Comparison of ENCODE assay signal across 12 mouse cellular contexts in the genomic region with DNA sequence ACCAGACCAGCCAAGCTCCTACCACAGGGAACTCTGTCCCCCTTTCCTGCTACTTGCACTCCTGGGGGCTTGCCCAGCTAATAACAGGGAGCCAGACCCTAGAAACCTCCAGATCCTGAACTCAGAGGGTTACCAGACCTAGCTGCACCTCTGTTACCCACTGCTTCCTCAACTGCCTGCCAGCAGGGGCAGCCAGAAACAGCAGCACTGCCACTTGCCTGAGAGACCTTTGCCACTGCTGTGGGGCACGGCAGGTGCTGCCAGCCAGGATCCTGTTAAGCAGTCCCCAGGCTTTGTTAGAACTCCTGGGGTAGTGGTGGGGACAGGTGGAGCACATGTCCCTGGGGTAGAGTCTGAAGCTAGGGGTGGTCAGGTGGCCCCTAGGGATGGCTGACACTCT. TPM values are rescaled to one million over a fixed set of nuclear protein-coding genes. Genes with fewer than 3 reads are reported as not detected.
DNase-seq lines count a peak whose midpoint lies in the region; ATAC-seq and TF ChIP-seq lines count a peak whose summit lies in the region.
"Had no signal": no experiment of that assay in that cellular context is flagged by ENCODE, and none has a peak within 500 bp of the region (broad histone marks: within the 10 kb centered on the region; RNA-seq: fewer than 3 reads in every experiment).

No protein-coding gene starts in this region.

- intact Hi-C loops in heart, postnatal 36 days (cut with DNase I): no loop called here

- H3K4me2 ChIP-seq in forebrain, embryonic 13.5 days: no peak overlapping the region
- no peak overlapping the region for H3K4me2 ChIP-seq in heart, embryonic 16.5 days (ENCODE audit: low read depth, low read length)
- H3K4me2 ChIP-seq in CH12.LX (ENCODE audit: insufficient read depth, low read depth, poor library complexity, severe bottlenecking): peak overlapping the region; percentile 46

- TF ChIP-seq RAD21 in CH12.LX (IDR thresholded peaks at IDR 0.05; ENCODE audit: low read depth, low read length): no peak

- H3K4me3 ChIP-seq in forebrain, embryonic 10.5 days: no peak overlapping the region
- H3K4me3 ChIP-seq in forebrain, embryonic 13.5 days: no peak overlapping the region
- no peak overlapping the region for H3K4me3 ChIP-seq in heart, embryonic 16.5 days (ENCODE audit: low read length)
- no peak overlapping the region for H3K4me3 ChIP-seq in CH12.LX (replicated peaks in 1 of 3; ENCODE audit: low read depth in 2 of 3, low read length in 2 of 3, poor library complexity in 1 of 3)
- no peak overlapping the region for H3K4me3 ChIP-seq in limb, embryonic 10.5 days
- H3K4me3 ChIP-seq: erythroblast, embryonic 14.5 days had no signal

- no peaks in the 10 kb centered on the region for H3K27me3 ChIP-seq in forebrain, embryonic 10.5 days (ENCODE audit: poor library complexity, severe bottlenecking)
- no peaks in the 10 kb centered on the region for H3K27me3 ChIP-seq in forebrain, embryonic 13.5 days
- no peaks in the 10 kb centered on the region for H3K27me3 ChIP-seq in heart, embryonic 16.5 days (ENCODE audit: control insufficient read depth, insufficient read depth, low read length)
- H3K27me3 ChIP-seq in CH12.LX (replicated peaks): no peaks in the 10 kb centered on the region
- H3K27me3 ChIP-seq in limb, embryonic 10.5 days (ENCODE audit: low read depth, poor library complexity, severe bottlenecking): no peaks in the 10 kb centered on the region

- peak overlapping the region; percentile 54 for H3K27ac ChIP-seq in forebrain, embryonic 10.5 days
- no peak overlapping the region for H3K27ac ChIP-seq in forebrain, embryonic 13.5 days
- peak overlapping the region; percentile 69 for H3K27ac ChIP-seq in heart, embryonic 16.5 days (ENCODE audit: low read length)
- peak overlapping the region; percentile 85 for H3K27ac ChIP-seq in CH12.LX (ENCODE audit: insufficient read depth, low read depth)
- H3K27ac ChIP-seq in limb, embryonic 10.5 days: peak overlapping the region; percentile 38

- TF ChIP-seq EP300 in CH12.LX (IDR thresholded peaks at IDR 0.05; ENCODE audit: low read length): no peak

- H3K79me2 ChIP-seq in CH12.LX (replicated peaks; ENCODE audit: control insufficient read depth, extremely low read depth, insufficient read depth, poor library complexity, severe bottlenecking): peaks cover 7% of the 10 kb centered on the region

- H3K9ac ChIP-seq in forebrain, embryonic 13.5 days: no peak overlapping the region
- peak overlapping the region; percentile 42; the same call in 1 of the 2 replicates for H3K9ac ChIP-seq in heart, embryonic 16.5 days (ENCODE audit: low read length)
- peak overlapping the region; percentile 1; the same call in 1 of the 2 replicates for H3K9ac ChIP-seq in CH12.LX (ENCODE audit: insufficient read depth, low read depth)
- H3K9ac ChIP-seq: forebrain, postnatal 0 days; liver, postnatal 0 days had no signal

- no peak for TF ChIP-seq POLR2A in CH12.LX (IDR thresholded peaks at IDR 0.05; ENCODE audit: low read depth, low read length)

- peaks cover 85% of the 10 kb centered on the region for H3K4me1 ChIP-seq in forebrain, embryonic 10.5 days
- peaks cover 57% of the 10 kb centered on the region for H3K4me1 ChIP-seq in forebrain, embryonic 13.5 days
- peaks cover 60% of the 10 kb centered on the region for H3K4me1 ChIP-seq in heart, embryonic 16.5 days (ENCODE audit: control insufficient read depth, insufficient read depth, low read length)
- H3K4me1 ChIP-seq in CH12.LX (ENCODE audit: control insufficient read depth in 1 of 2, insufficient read depth in 2 of 2): peaks cover 65 to 99% of the 10 kb centered on the region in 2 experiments
- peaks cover 47% of the 10 kb centered on the region for H3K4me1 ChIP-seq in limb, embryonic 10.5 days

- 88% methylated on average over 1 of the region's 1 CpGs for WGBS in forebrain, embryonic 10.5 days
- 81% methylated on average over 1 of the region's 1 CpGs for WGBS in forebrain, embryonic 13.5 days
- WGBS in heart, embryonic 16.5 days: 54% methylated on average over 1 of the region's 1 CpGs
- 95% methylated on average over 1 of the region's 1 CpGs for WGBS in limb, embryonic 10.5 days

- no peak for DNase-seq in forebrain, embryonic 10.5 days (ENCODE audit: extremely low spot score, low spot score)
- no peak for DNase-seq in heart, postnatal 36 days
- DNase-seq in CH12.LX (ENCODE audit: extremely low read depth): no peak
- no peak for DNase-seq in limb, embryonic 10.5 days (ENCODE audit: low spot score)
- no peak for DNase-seq in left cerebral cortex, adult 8-10 months (ENCODE audit: low spot score in 2 of 2)
- DNase-seq: forebrain, postnatal 0 days; liver, postnatal 0 days; thymus, postnatal 36 days had no signal

- no peaks in the 10 kb centered on the region for H3K9me3 ChIP-seq in forebrain, embryonic 10.5 days
- no peaks in the 10 kb centered on the region for H3K9me3 ChIP-seq in forebrain, embryonic 13.5 days (replicated peaks)
- H3K9me3 ChIP-seq in heart, embryonic 16.5 days (replicated peaks; ENCODE audit: control insufficient read depth, low read length): no peaks in the 10 kb centered on the region
- H3K9me3 ChIP-seq in CH12.LX (replicated peaks; ENCODE audit: low read length): no peaks in the 10 kb centered on the region
- no peaks in the 10 kb centered on the region for H3K9me3 ChIP-seq in limb, embryonic 10.5 days (replicated peaks)

- ATAC-seq in forebrain, embryonic 13.5 days: no peak
- no peak for ATAC-seq in heart, embryonic 16.5 days (replicated peaks; ENCODE audit: extremely low read depth, insufficient read depth, low FRiP score)
- ATAC-seq: forebrain, postnatal 0 days; liver, postnatal 0 days; midbrain, embryonic 16.5 days had no signal

- H3K36me3 ChIP-seq in forebrain, embryonic 10.5 days (replicated peaks): no peaks in the 10 kb centered on the region
- H3K36me3 ChIP-seq in forebrain, embryonic 13.5 days (ENCODE audit: poor library complexity, severe bottlenecking): no peaks in the 10 kb centered on the region
- no peaks in the 10 kb centered on the region for H3K36me3 ChIP-seq in heart, embryonic 16.5 days (ENCODE audit: control insufficient read depth, insufficient read depth)
- peaks cover 0 to 21% of the 10 kb centered on the region in 2 experiments for H3K36me3 ChIP-seq in CH12.LX (replicated peaks in 1 of 2; ENCODE audit: control insufficient read depth in 1 of 2, insufficient read depth in 1 of 2, low read length in 1 of 2)
- no peaks in the 10 kb centered on the region for H3K36me3 ChIP-seq in limb, embryonic 10.5 days

- TF ChIP-seq CTCF in CH12.LX (conservative IDR thresholded peaks at IDR 0.05 in 1 of 2, IDR thresholded peaks at IDR 0.05 in 1 of 2; ENCODE audit: low read depth in 2 of 2, low read length in 2 of 2): no peak

- dilution Hi-C loops in CH12.LX (cut with MboI; ENCODE audit: extremely low pct_ligation_motif_present, extremely low pct_unique_long_range_greater_than_20kb, low sequenced_read_pairs): no loop called here

- in situ Hi-C loops in CH12.LX (cut with MboI; ENCODE audit: low pct_ligation_motif_present, low pct_unique_long_range_greater_than_20kb, low sequenced_read_pairs): no loop called here

TF ChIP-seq in CH12.LX, 34 proteins besides CTCF, POLR2A, EP300 and RAD21:
- TF ChIP-seq SIN3A (IDR thresholded peaks at IDR 0.05; ENCODE audit: low read length) (no peak), CHD1 (IDR thresholded peaks at IDR 0.05; ENCODE audit: low read depth, low read length) (0 out of 2 replicates have a peak, but pooled peaks have one; percentile 2)

RNA-seq across cellular contexts. Expression of a gene that starts 30.1 kb away (rescaled TPM):
- 120 and 134 TPM in 2 replicates for polyA plus RNA-seq in forebrain, embryonic 10.5 days (2016; fragmentation: Nextera tagmentation; extraction: Ambion mirVana)
- polyA plus RNA-seq in forebrain, embryonic 13.5 days (2015; fragmentation: Nextera tagmentation; extraction: Ambion mirVana): 122 and 124 TPM in 2 replicates
- polyA plus RNA-seq in heart, embryonic 16.5 days (2015; fragmentation: Nextera tagmentation; extraction: Ambion mirVana): 66.2 and 67.9 TPM in 2 replicates
- 1 to 10 TPM; 4.0 to 4.7 TPM for total RNA-seq in heart, postnatal 36 days (2021)
- total RNA-seq in CH12.LX (2012; rRNA removed): 30.5 and 39.9 TPM in 2 replicates
- total RNA-seq in CH12.LX (2014; rRNA removed): 27.5 and 31.0 TPM in 2 replicates
- 36.7 and 44.7 TPM in 2 replicates for polyA plus RNA-seq in CH12.LX (2012; ENCODE audit: insufficient read length, low read depth)
- 67.5 and 83.4 TPM in 2 replicates for polyA plus RNA-seq in limb, embryonic 10.5 days (2016; fragmentation: Nextera tagmentation; extraction: Ambion mirVana)
- 10 to 100 TPM; 24.1 to 40.5 (median 31.4) TPM for total RNA-seq in left cerebral cortex, adult 8-10 months (2022)
